In genomic region chr4:116402708-116403107, GRCm38 (mm10) we compare ENCODE assay signal across 17 mouse cellular contexts.
DNase-seq lines count a peak whose midpoint lies in the region; ATAC-seq and TF ChIP-seq lines count a peak whose summit lies in the region.
"Had no signal": no experiment of that assay in that cellular context is flagged by ENCODE, and none has a peak within 500 bp of the region (broad histone marks: within the 10 kb centered on the region; RNA-seq: fewer than 3 reads in every experiment).

No protein-coding gene starts in this region.

- H3K9me3 ChIP-seq in forebrain, embryonic 16.5 days (ENCODE audit: control insufficient read depth, low read length), result no peaks in the 10 kb centered on the region
- H3K9me3 ChIP-seq in forebrain, embryonic 12.5 days, result no peaks in the 10 kb centered on the region
- H3K9me3 ChIP-seq in neural tube, embryonic 13.5 days, result no peaks in the 10 kb centered on the region
- no peaks in the 10 kb centered on the region for H3K9me3 ChIP-seq in neural tube, embryonic 15.5 days (replicated peaks)
- H3K9me3 ChIP-seq in hindbrain, postnatal 0 days (ENCODE audit: low read length), result no peaks in the 10 kb centered on the region
- H3K9me3 ChIP-seq in midbrain, postnatal 0 days (ENCODE audit: low read length), result no peaks in the 10 kb centered on the region
- H3K9me3 ChIP-seq: embryonic facial prominence, embryonic 13.5 days; midbrain, embryonic 12.5 days had no signal

- TF ChIP-seq POLR2A in cerebellum, adult 2 months (IDR thresholded peaks at IDR 0.05; ENCODE audit: borderline replicate concordance, insufficient read depth, low read length), result no peak

- no peak for ATAC-seq in forebrain, embryonic 16.5 days
- no peak for ATAC-seq in forebrain, embryonic 12.5 days (ENCODE audit: low FRiP score)
- ATAC-seq in neural tube, embryonic 13.5 days (ENCODE audit: low read depth), result no peak
- no peak for ATAC-seq in neural tube, embryonic 15.5 days (ENCODE audit: low FRiP score)
- no peak for ATAC-seq in hindbrain, postnatal 0 days
- no peak for ATAC-seq in midbrain, postnatal 0 days (ENCODE audit: low FRiP score)

- no peak overlapping the region for H3K9ac ChIP-seq in forebrain, embryonic 16.5 days (replicated peaks; ENCODE audit: low read depth, low read length)
- no peak overlapping the region for H3K9ac ChIP-seq in forebrain, embryonic 12.5 days
- no peak overlapping the region for H3K9ac ChIP-seq in neural tube, embryonic 13.5 days
- no peak overlapping the region for H3K9ac ChIP-seq in neural tube, embryonic 15.5 days (replicated peaks)
- no peak overlapping the region for H3K9ac ChIP-seq in hindbrain, postnatal 0 days (replicated peaks; ENCODE audit: low read length)
- no peak overlapping the region for H3K9ac ChIP-seq in midbrain, postnatal 0 days (replicated peaks; ENCODE audit: low read length, poor library complexity, severe bottlenecking)
- H3K9ac ChIP-seq: embryonic facial prominence, embryonic 13.5 days; lung, embryonic 14.5 days; midbrain, embryonic 12.5 days had no signal

- peak overlapping the region; percentile 34 for H3K4me2 ChIP-seq in forebrain, embryonic 16.5 days (ENCODE audit: low read length)
- H3K4me2 ChIP-seq in forebrain, embryonic 12.5 days, result no peak overlapping the region
- H3K4me2 ChIP-seq in neural tube, embryonic 13.5 days, result peak overlapping the region; percentile 40; the same call in 1 of the 2 replicates
- no peak overlapping the region for H3K4me2 ChIP-seq in neural tube, embryonic 15.5 days
- H3K4me2 ChIP-seq in hindbrain, postnatal 0 days (ENCODE audit: low read depth, low read length), result 0 out of 2 replicates have a peak overlapping the region, but pooled peaks have one; percentile 16
- H3K4me2 ChIP-seq in midbrain, postnatal 0 days (ENCODE audit: low read depth, low read length, poor library complexity, severe bottlenecking), result peak overlapping the region; percentile 58; the same call in 1 of the 2 replicates
- H3K4me2 ChIP-seq: embryonic facial prominence, embryonic 13.5 days; lung, embryonic 14.5 days; midbrain, embryonic 12.5 days had no signal

- TF ChIP-seq CTCF in hindbrain, postnatal 0 days (IDR thresholded peaks at IDR 0.05; ENCODE audit: low read depth), result no peak
- no peak for TF ChIP-seq CTCF in midbrain, postnatal 0 days (IDR thresholded peaks at IDR 0.05)
- TF ChIP-seq CTCF in cerebellum, adult 2 months (IDR thresholded peaks at IDR 0.05; ENCODE audit: borderline replicate concordance, insufficient read depth, low read depth, low read length), result no peak

- no peak overlapping the region for H3K27ac ChIP-seq in forebrain, embryonic 16.5 days (ENCODE audit: low read length)
- no peak overlapping the region for H3K27ac ChIP-seq in forebrain, embryonic 12.5 days
- no peak overlapping the region for H3K27ac ChIP-seq in neural tube, embryonic 13.5 days (replicated peaks)
- H3K27ac ChIP-seq in neural tube, embryonic 15.5 days (replicated peaks), result no peak overlapping the region
- H3K27ac ChIP-seq in hindbrain, postnatal 0 days, result no peak overlapping the region
- no peak overlapping the region for H3K27ac ChIP-seq in midbrain, postnatal 0 days (ENCODE audit: low read depth, low read length)
- no peak overlapping the region for H3K27ac ChIP-seq in cerebellum, adult 2 months (ENCODE audit: insufficient read depth, low read length)
- H3K27ac ChIP-seq: embryonic facial prominence, embryonic 13.5 days; midbrain, embryonic 12.5 days had no signal

- no peak for DNase-seq in hindbrain, postnatal 0 days (ENCODE audit: low spot score)
- no peak for DNase-seq in midbrain, postnatal 0 days (ENCODE audit: low spot score)
- no peak for DNase-seq in urinary bladder, adult 18-20 months (ENCODE audit: low spot score in 2 of 2)
- no peak for DNase-seq in cerebellum, adult 2 months
- DNase-seq: B cell, adult 2 months; cerebellum, postnatal 25 days; heart, adult 11 months; heart, postnatal 10 days; kidney, adult 18-20 months; lung, embryonic 14.5 days; thymus, postnatal 14 days had no signal

- H3K4me1 ChIP-seq in forebrain, embryonic 16.5 days (replicated peaks; ENCODE audit: control insufficient read depth, insufficient read depth, low read length), result peaks cover 16% of the 10 kb centered on the region
- peaks cover 15% of the 10 kb centered on the region for H3K4me1 ChIP-seq in forebrain, embryonic 12.5 days
- H3K4me1 ChIP-seq in neural tube, embryonic 13.5 days (replicated peaks), result peaks cover 25% of the 10 kb centered on the region
- peaks cover 20% of the 10 kb centered on the region for H3K4me1 ChIP-seq in neural tube, embryonic 15.5 days
- H3K4me1 ChIP-seq in hindbrain, postnatal 0 days (ENCODE audit: insufficient read depth, low read length), result no peaks in the 10 kb centered on the region
- 0 out of 2 replicates have a peak, but pooled peaks cover 2% of the 10 kb centered on the region for H3K4me1 ChIP-seq in midbrain, postnatal 0 days (ENCODE audit: insufficient read depth, low read length)
- no peaks in the 10 kb centered on the region; the same call in 1 of the 2 replicates for H3K4me1 ChIP-seq in cerebellum, adult 2 months (ENCODE audit: control insufficient read depth, insufficient read depth, low read length)

- no peak overlapping the region for H3K4me3 ChIP-seq in forebrain, embryonic 16.5 days (replicated peaks; ENCODE audit: low read length)
- no peak overlapping the region for H3K4me3 ChIP-seq in forebrain, embryonic 12.5 days (replicated peaks)
- H3K4me3 ChIP-seq in neural tube, embryonic 13.5 days, result no peak overlapping the region
- H3K4me3 ChIP-seq in neural tube, embryonic 15.5 days (replicated peaks), result no peak overlapping the region
- no peak overlapping the region for H3K4me3 ChIP-seq in hindbrain, postnatal 0 days (ENCODE audit: low read length)
- H3K4me3 ChIP-seq in midbrain, postnatal 0 days (ENCODE audit: low read depth, low read length), result no peak overlapping the region
- no peak overlapping the region for H3K4me3 ChIP-seq in cerebellum, adult 2 months (replicated peaks; ENCODE audit: insufficient read depth, low read depth, low read length)
- H3K4me3 ChIP-seq: embryonic facial prominence, embryonic 13.5 days; midbrain, embryonic 12.5 days had no signal

- no peaks in the 10 kb centered on the region for H3K36me3 ChIP-seq in forebrain, embryonic 16.5 days (ENCODE audit: control insufficient read depth, insufficient read depth)
- H3K36me3 ChIP-seq in forebrain, embryonic 12.5 days (replicated peaks), result no peaks in the 10 kb centered on the region
- H3K36me3 ChIP-seq in neural tube, embryonic 13.5 days, result no peaks in the 10 kb centered on the region
- H3K36me3 ChIP-seq in neural tube, embryonic 15.5 days, result no peaks in the 10 kb centered on the region
- H3K36me3 ChIP-seq in hindbrain, postnatal 0 days (ENCODE audit: insufficient read depth, low read length), result no peaks in the 10 kb centered on the region
- H3K36me3 ChIP-seq in midbrain, postnatal 0 days (ENCODE audit: insufficient read depth, low read length), result no peaks in the 10 kb centered on the region
- H3K36me3 ChIP-seq: embryonic facial prominence, embryonic 13.5 days; midbrain, embryonic 12.5 days had no signal

- WGBS in forebrain, embryonic 16.5 days, result 72% methylated on average over 1 of the region's 1 CpGs
- WGBS in forebrain, embryonic 12.5 days, result 94% methylated on average over 1 of the region's 1 CpGs
- WGBS in neural tube, embryonic 13.5 days, result 92% methylated on average over 1 of the region's 1 CpGs
- WGBS in neural tube, embryonic 15.5 days, result 83% methylated on average over 1 of the region's 1 CpGs
- 73% methylated on average over 1 of the region's 1 CpGs for WGBS in hindbrain, postnatal 0 days
- WGBS in midbrain, postnatal 0 days, result 90% methylated on average over 1 of the region's 1 CpGs
- WGBS in cerebellum, adult 2 months, result 100% methylated on average over 1 of the region's 1 CpGs

- H3K27me3 ChIP-seq in forebrain, embryonic 16.5 days (replicated peaks; ENCODE audit: control insufficient read depth, insufficient read depth, low read length), result no peaks in the 10 kb centered on the region
- H3K27me3 ChIP-seq in forebrain, embryonic 12.5 days, result no peaks in the 10 kb centered on the region
- H3K27me3 ChIP-seq in neural tube, embryonic 13.5 days, result no peaks in the 10 kb centered on the region
- H3K27me3 ChIP-seq in neural tube, embryonic 15.5 days (replicated peaks), result no peaks in the 10 kb centered on the region
- no peaks in the 10 kb centered on the region for H3K27me3 ChIP-seq in hindbrain, postnatal 0 days (ENCODE audit: insufficient read depth, low read length)
- H3K27me3 ChIP-seq in midbrain, postnatal 0 days (ENCODE audit: insufficient read depth, low read length), result no peaks in the 10 kb centered on the region
- no peaks in the 10 kb centered on the region; the same call in 1 of the 2 replicates for H3K27me3 ChIP-seq in cerebellum, adult 2 months (ENCODE audit: control insufficient read depth, insufficient read depth, low read length)
- H3K27me3 ChIP-seq: embryonic facial prominence, embryonic 13.5 days; midbrain, embryonic 12.5 days had no signal

Comparison
In these comparisons a context has a peak if more than half of its experiments do, and no peak if none do; other contexts are left out.
1. H3K4me2 ChIP-seq: peak in forebrain, embryonic 16.5 days (single experiment), neural tube, embryonic 13.5 days (single experiment), hindbrain, postnatal 0 days (single experiment) and midbrain, postnatal 0 days (single experiment); none in forebrain, embryonic 12.5 days (single experiment) and neural tube, embryonic 15.5 days (single experiment).